Mouse (Mus musculus): Measurements from ENCODE around the gene Eaf2.

DNA sequence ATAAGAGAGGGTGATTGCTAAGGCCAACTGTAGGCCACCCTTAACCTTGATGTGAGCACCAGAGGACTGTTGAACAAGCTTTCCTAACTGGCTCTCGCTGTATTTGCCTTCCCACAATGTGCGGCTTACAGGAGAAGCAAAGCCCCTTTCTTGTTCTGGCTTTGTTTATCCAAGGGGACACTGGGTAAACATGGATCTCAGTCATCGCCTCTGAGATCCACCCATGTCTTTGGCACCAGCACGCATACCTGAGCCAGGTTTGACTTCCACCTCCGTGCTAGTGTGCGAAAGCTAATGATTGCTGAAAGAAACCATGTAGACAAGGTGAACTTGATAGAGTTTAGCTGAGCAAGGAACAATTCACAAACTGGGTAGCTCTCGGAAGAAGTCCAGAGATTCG is 131.2 kb downstream of the Eaf2 start:
- TF ChIP-seq RAD21 (IDR thresholded peaks at IDR 0.05; ENCODE audit: low read depth, low read length): no peak
- TF ChIP-seq SIN3A (IDR thresholded peaks at IDR 0.05; ENCODE audit: low read length): no peak
